Mouse (Mus musculus): ENCODE measurements at regions not wholly inside any gene's neighbourhood (a gene's known extent, or its start where the extent isn't known, plus 50 kb on each side); places are given as distances from the start of the nearest gene placed in this dataset.

GRCm38 (mm10) chr14:33865746-33866145 is 57.6 kb upstream of the Gdf10 start:
- DNase-seq = no peak

GRCm38 (mm10) chr14:33867674-33868073 is 55.7 kb upstream of the Gdf10 start:
- no peak for DNase-seq

All from layer of hippocampus, postnatal 36 days (tissue).